Mouse (Mus musculus) midbrain, embryonic 15.5 days (tissue): Measurements from ENCODE around the gene Fnbp4. TPM values are rescaled to one million over a fixed set of nuclear protein-coding genes. Genes with fewer than 3 reads are reported as not detected.
A peak's percentile ranks its signal among the peaks of the same experiment; 100 is the strongest.

Source experiments
- ATAC-seq: fragments of 200-750 bp; cut with Nextera tagmentation; replicated peaks from 2 replicates; pipeline ENCODE4 v1.8.0; 2017; ENCODE audit warnings: moderate TSS enrichment
- H3K27ac ChIP-seq: fragments of 300-500 bp; sonication (generic); 2 replicates; pipeline ENCODE4 v1.5.1; 2015; ENCODE audit warnings: mild to moderate bottlenecking, inconsistent platforms
- H3K27me3 ChIP-seq: fragments of 300-500 bp; sonication (generic); replicated peaks from 2 replicates; pipeline ENCODE4 v1.6.1; 2015; ENCODE audit warnings: inconsistent platforms
- H3K36me3 ChIP-seq: fragments of 300-500 bp; sonication (generic); replicated peaks from 2 replicates; pipeline ENCODE4 v1.6.1; 2015; ENCODE audit warnings: inconsistent platforms
- H3K4me1 ChIP-seq: fragments of 300-500 bp; sonication (generic); 2 replicates; pipeline ENCODE4 v1.6.1; 2015; ENCODE audit warnings: inconsistent platforms
- H3K4me2 ChIP-seq: fragments of 300-500 bp; sonication (generic); 2 replicates; pipeline ENCODE4 v1.6.1; 2015; ENCODE audit warnings: inconsistent platforms, mild to moderate bottlenecking, moderate library complexity
- H3K4me3 ChIP-seq: fragments of 300-500 bp; sonication (generic); 2 replicates; pipeline ENCODE4 v1.5.1; 2015; ENCODE audit warnings: mild to moderate bottlenecking, inconsistent platforms
- H3K9ac ChIP-seq: fragments of 300-500 bp; sonication (generic); 2 replicates; pipeline ENCODE4 v1.6.1; 2015; ENCODE audit warnings: mild to moderate bottlenecking, inconsistent platforms
- H3K9me3 ChIP-seq: fragments of 300-500 bp; sonication (generic); 2 replicates; pipeline ENCODE4 v1.6.1; 2016; ENCODE audit warnings: inconsistent platforms
- WGBS: fragments of 180-500 bp; shearing (Covaris S2); methylation state at CpG from one replicate; pipeline ENCODE4 v1.1.7; 2015; ENCODE audit warnings: mixed read lengths; 5-methylcytosine and 5-hydroxymethylcytosine counted together
- polyA plus RNA-seq: library from polyadenylated mRNA; unstranded; fragments of >200 nt; fragmentation: Nextera tagmentation; extraction: Ambion mirVana; gene quantifications from 2 replicates; pipeline ENCODE4 v1.2.1, GENCODE M21; 2015

The Fnbp4 gene
- 101 and 116 TPM in 2 replicates for polyA plus RNA-seq

DNA sequence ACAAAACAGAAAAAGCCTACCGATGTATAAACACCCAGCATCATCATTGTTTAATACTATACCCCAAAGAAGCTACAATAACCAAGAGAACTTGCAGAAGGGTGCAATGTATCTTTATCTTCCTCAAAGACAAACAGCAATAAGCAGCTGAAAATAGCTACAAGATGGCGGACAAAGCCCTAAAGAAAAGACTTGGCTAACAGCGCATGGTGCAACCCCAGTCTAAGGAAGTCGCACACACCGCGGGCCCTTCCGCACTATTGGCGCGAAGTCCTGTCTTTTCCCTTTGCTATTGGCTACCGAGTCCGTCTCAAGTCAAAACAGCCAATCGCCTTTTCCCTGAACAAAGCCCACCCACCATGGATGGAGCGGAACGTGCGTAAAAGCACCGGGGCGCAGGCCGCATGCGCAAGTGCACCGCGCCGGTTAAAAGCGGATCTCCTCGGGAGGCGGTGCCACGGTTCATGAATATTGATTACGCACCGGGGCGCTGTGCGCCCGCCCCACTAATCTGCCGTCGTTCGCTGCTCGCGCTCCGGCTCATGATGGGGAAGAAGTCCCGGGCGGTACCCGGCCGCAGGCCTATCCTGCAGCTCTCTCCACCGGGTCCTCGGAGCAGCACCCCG lies at the start of gene Fnbp4:
Fnbp4 (plus strand) TSS at position 318 of the 626 bp plus-strand sequence.
- peak within 1 kb of the TSS; percentile 91 for H3K9ac ChIP-seq
- H3K4me1 ChIP-seq = peaks cover 27% of the 10 kb centered on the region
- WGBS = under 1% methylated on average over 43 of the region's 44 CpGs
- no peaks in the 10 kb centered on the region for H3K9me3 ChIP-seq
- H3K27me3 ChIP-seq = no peaks in the 10 kb centered on the region
- H3K36me3 ChIP-seq = no peaks in the 10 kb centered on the region
- peak; percentile 99 for ATAC-seq
- peak within 1 kb of the TSS; percentile 97 for H3K27ac ChIP-seq
- H3K4me2 ChIP-seq = peak within 1 kb of the TSS; percentile 77
- H3K4me3 ChIP-seq = peak within 1 kb of the TSS; percentile 93

DNA sequence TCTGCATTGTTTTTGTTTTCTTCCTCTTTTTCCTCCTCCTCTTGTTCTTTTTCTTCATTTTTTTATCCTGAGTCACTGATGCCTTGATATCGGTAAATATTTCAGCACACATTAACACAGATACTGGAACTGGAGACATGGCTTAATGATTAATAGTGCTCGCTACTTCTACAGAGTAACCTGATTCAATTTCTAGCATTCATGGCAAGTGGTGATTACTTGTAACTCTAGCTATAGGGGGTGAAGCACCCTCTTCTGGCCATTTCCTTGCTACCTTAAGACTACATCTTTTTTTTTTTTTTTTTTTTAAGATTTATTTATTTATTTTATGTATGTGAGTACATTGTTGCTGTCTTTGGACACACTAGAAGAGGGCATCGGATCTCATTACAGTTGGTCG lies 44.2 kb upstream of the Fnbp4 start:
- Histone ChIP-seq H3K9ac (no peak overlapping the region), H3K27me3 (no peaks in the 10 kb centered on the region), H3K4me2 (no peak overlapping the region), H3K4me3 (no peak overlapping the region), H3K36me3 (peaks cover 70% of the 10 kb centered on the region), H3K9me3 (no peaks in the 10 kb centered on the region), H3K4me1 (no peaks in the 10 kb centered on the region), H3K27ac (no peak overlapping the region)
- no peak for ATAC-seq
- 93% methylated on average over 4 of the region's 4 CpGs for WGBS

GRCm38 (mm10) chr2:90708548-90708947 lies 36.6 kb upstream of the Fnbp4 start:
- WGBS = 14% methylated on average over 1 of the region's 1 CpGs

DNA sequence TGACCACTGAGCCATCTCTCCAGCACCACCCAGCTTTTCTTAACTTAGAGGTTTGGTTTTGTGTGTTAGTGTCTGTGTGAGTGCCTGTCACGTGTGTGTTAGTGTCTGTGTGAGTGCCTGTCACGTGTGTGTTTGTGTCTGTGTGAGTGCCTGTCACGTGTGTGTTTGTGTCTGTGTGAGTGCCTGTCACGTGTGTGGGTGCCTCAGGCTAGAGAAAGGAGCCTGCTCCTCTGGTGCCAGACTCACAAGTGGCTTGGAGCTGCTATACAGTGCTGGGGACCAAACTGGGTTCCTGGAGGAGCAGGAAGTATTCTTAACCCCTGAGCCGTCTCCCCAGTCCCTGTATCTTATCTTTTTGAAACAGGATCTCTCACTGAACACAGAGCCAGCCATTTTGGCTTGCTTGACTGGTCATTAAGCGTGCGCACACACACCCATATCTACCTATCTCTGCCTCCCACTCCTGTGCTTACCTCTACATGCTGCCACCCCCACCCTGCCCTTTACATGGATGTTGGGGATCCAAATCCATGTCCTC lies 29.5 kb upstream of the Fnbp4 start:
- Histone ChIP-seq H3K4me1 (no peaks in the 10 kb centered on the region), H3K9ac (no peak overlapping the region), H3K4me3 (no peak overlapping the region), H3K27ac (no peak overlapping the region), H3K36me3 (peaks cover 47% of the 10 kb centered on the region), H3K9me3 (no peaks in the 10 kb centered on the region), H3K27me3 (no peaks in the 10 kb centered on the region), H3K4me2 (no peak overlapping the region)
- 96% methylated on average over 7 of the region's 7 CpGs for WGBS
- ATAC-seq = no peak

More at GRCm38 (mm10) chr2:90708548-90708947, 36.6 kb upstream of the Fnbp4 start:
- Histone ChIP-seq H3K27ac (no peak overlapping the region), H3K9ac (no peak overlapping the region), H3K4me1 (no peaks in the 10 kb centered on the region), H3K36me3 (peaks cover 65% of the 10 kb centered on the region), H3K9me3 (no peaks in the 10 kb centered on the region), H3K27me3 (no peaks in the 10 kb centered on the region), H3K4me3 (no peak overlapping the region), H3K4me2 (no peak overlapping the region)
- ATAC-seq = no peak

GRCm38 (mm10) chr2:90717366-90717765 lies 27.8 kb upstream of the Fnbp4 start:
- Histone ChIP-seq H3K36me3 (peaks cover 42% of the 10 kb centered on the region), H3K9ac (no peak overlapping the region), H3K4me1 (no peaks in the 10 kb centered on the region), H3K27ac (no peak overlapping the region), H3K9me3 (no peaks in the 10 kb centered on the region), H3K27me3 (no peaks in the 10 kb centered on the region), H3K4me3 (no peak overlapping the region), H3K4me2 (no peak overlapping the region)
- 88% methylated on average over 4 of the region's 4 CpGs for WGBS
- ATAC-seq = no peak

DNA sequence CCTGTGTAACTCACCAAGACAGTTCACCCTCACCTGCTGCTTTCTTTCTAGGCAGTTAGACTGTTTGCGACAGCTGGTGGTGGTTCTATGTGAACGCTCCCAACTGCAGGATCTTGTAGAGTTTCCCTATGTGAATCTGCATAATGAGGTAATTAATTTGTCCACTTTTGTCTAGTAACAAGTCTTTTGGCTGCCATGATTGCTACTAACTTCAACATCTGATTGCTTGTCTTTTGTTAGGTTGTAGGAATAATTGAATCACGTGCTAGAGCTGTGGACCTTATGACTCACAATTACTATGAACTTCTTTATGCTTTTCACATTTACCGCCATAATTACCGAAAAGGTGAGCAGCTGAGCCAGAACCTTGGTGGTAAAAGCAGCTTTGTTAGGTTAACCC lies 27.2 kb upstream of the Fnbp4 start:
- Histone ChIP-seq H3K9me3 (no peaks in the 10 kb centered on the region), H3K9ac (no peak overlapping the region), H3K27me3 (no peaks in the 10 kb centered on the region), H3K4me1 (no peaks in the 10 kb centered on the region), H3K36me3 (peaks cover 41% of the 10 kb centered on the region), H3K27ac (no peak overlapping the region), H3K4me3 (no peak overlapping the region), H3K4me2 (no peak overlapping the region)
- no peak for ATAC-seq
- 87% methylated on average over 5 of the region's 5 CpGs for WGBS

- no peak for ATAC-seq
- H3K9ac ChIP-seq = no peak overlapping the region
- H3K4me3 ChIP-seq = no peak overlapping the region
- no peaks in the 10 kb centered on the region for H3K4me1 ChIP-seq
- H3K9me3 ChIP-seq = no peaks in the 10 kb centered on the region
- H3K27me3 ChIP-seq = no peaks in the 10 kb centered on the region
- no peak overlapping the region for H3K4me2 ChIP-seq
- H3K27ac ChIP-seq = no peak overlapping the region
- H3K36me3 ChIP-seq = peaks cover 47% of the 10 kb centered on the region
- 89% methylated on average over 3 of the region's 3 CpGs for WGBS
Measured at GRCm38 (mm10) chr2:90726818-90727217, 18.4 kb upstream of the Fnbp4 start.

GRCm38 (mm10) chr2:90735326-90735725 lies 9.8 kb upstream of the Fnbp4 start:
- WGBS = 93% methylated on average over 11 of the region's 11 CpGs
- ATAC-seq = no peak
- Histone ChIP-seq H3K27ac (no peak overlapping the region), H3K4me1 (no peaks in the 10 kb centered on the region), H3K36me3 (peaks cover 34% of the 10 kb centered on the region), H3K4me2 (no peak overlapping the region), H3K27me3 (no peaks in the 10 kb centered on the region), H3K9me3 (no peaks in the 10 kb centered on the region), H3K9ac (no peak overlapping the region), H3K4me3 (no peak overlapping the region)

GRCm38 (mm10) chr2:90738801-90739200 lies 6.4 kb upstream of the Fnbp4 start:
- H3K36me3 ChIP-seq = peaks cover 16% of the 10 kb centered on the region
- ATAC-seq = no peak
- whole genome bisulfite sequencing = 92% methylated on average over 3 of the region's 3 CpGs

DNA sequence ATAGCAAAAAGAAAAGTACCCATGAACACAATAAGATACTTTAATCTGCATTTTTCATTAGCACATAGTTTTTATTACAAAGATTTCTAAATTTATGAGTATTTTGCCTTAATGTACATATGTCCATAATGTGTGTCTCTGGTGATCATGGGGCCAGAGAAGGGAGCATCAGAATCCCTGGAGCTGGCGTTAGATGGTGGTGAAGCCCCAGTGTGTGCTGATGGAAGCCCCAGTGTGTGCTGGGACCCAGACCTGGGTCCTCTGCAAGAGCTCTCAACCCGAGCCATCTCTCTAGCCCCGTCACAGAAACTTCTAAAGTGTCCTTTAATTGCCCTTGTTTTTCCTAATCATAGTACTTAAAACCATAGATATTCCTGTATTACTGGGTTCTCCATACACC lies 5.8 kb upstream of the Fnbp4 start:
- Histone ChIP-seq H3K9me3 (no peaks in the 10 kb centered on the region), H3K9ac (no peak overlapping the region), H3K4me3 (no peak overlapping the region), H3K27ac (no peak overlapping the region), H3K36me3 (peaks cover 13% of the 10 kb centered on the region), H3K4me2 (no peak overlapping the region), H3K27me3 (no peaks in the 10 kb centered on the region), H3K4me1 (no peaks in the 10 kb centered on the region; the same call in 1 of the 2 replicates)
- ATAC-seq = no peak
- WGBS = 89% methylated on average over 3 of the region's 3 CpGs

More at GRCm38 (mm10) chr2:90738801-90739200, 6.4 kb upstream of the Fnbp4 start:
- Histone ChIP-seq H3K27ac (no peak overlapping the region), H3K27me3 (no peaks in the 10 kb centered on the region), H3K9me3 (no peaks in the 10 kb centered on the region), H3K4me1 (no peaks in the 10 kb centered on the region), H3K9ac (no peak overlapping the region), H3K4me3 (no peak overlapping the region), H3K4me2 (no peak overlapping the region)

GRCm38 (mm10) chr2:90739921-90740320 lies 5.2 kb upstream of the Fnbp4 start:
- H3K4me2 ChIP-seq = no peak overlapping the region
- no peak overlapping the region for H3K27ac ChIP-seq
- H3K4me1 ChIP-seq = no peaks in the 10 kb centered on the region; the same call in 1 of the 2 replicates
- no peaks in the 10 kb centered on the region for H3K27me3 ChIP-seq
- no peak overlapping the region for H3K4me3 ChIP-seq
- H3K9ac ChIP-seq = no peak overlapping the region
- peaks cover 8% of the 10 kb centered on the region; the same call in 1 of the 2 replicates for H3K36me3 ChIP-seq
- no peaks in the 10 kb centered on the region for H3K9me3 ChIP-seq
- 90% methylated on average over 5 of the region's 5 CpGs for WGBS
- no peak for ATAC-seq

- no peaks in the 10 kb centered on the region for H3K36me3 ChIP-seq
- no peaks in the 10 kb centered on the region for H3K27me3 ChIP-seq
- H3K9ac ChIP-seq = peak overlapping the region; percentile 23; the same call in 1 of the 2 replicates
- ATAC-seq = peak; percentile 34
- peak overlapping the region; percentile 51 for H3K4me2 ChIP-seq
- no peaks in the 10 kb centered on the region for H3K9me3 ChIP-seq
- peaks cover 26% of the 10 kb centered on the region for H3K4me1 ChIP-seq
- peak overlapping the region; percentile 93 for H3K4me3 ChIP-seq
- 63% methylated on average over 12 of the region's 12 CpGs for WGBS
- peak overlapping the region; percentile 97 for H3K27ac ChIP-seq
Measured at GRCm38 (mm10) chr2:90744285-90745052, 701 bp upstream of the Fnbp4 start.
